Mouse (Mus musculus) pancreas, adult 10 weeks (tissue): ENCODE measurements around the gene Psmd11. TPM values are rescaled to one million over a fixed set of nuclear protein-coding genes. Genes with fewer than 3 reads are reported as not detected.

Experiments
- polyA plus RNA-seq: library from polyadenylated mRNA; stranded (reverse); fragments of 350-450 nt; fragmentation: Illumina TruSeq; extraction: RNeasy Lipid Tissue Mini Kit (QIAGEN cat#74804); gene quantifications from one replicate; pipeline ENCODE4 v1.2.3, GENCODE M21; 2015; ENCODE audit warnings: low read depth, low replicate concordance; ENCODE audit not compliant: insufficient read depth

Psmd11 gene
- polyA plus RNA-seq = 12.6 TPM

GRCm38 (mm10) chr11:80428381-80429008, at the start of gene Psmd11:
Psmd11 (plus strand) TSS chr11:80428615.

GRCm38 (mm10) chr11:80383019-80383625, 45.3 kb upstream of the Psmd11 start, which contains the start of gene Zfp207:
Zfp207 (plus strand) TSS chr11:80383279.

GRCm38 (mm10) chr11:80476222-80477189, 48.1 kb downstream of the Psmd11 start, which contains the start of gene Cdk5r1:
Cdk5r1 (plus strand) TSS chr11:80477023.

Other genes starting within 250 kb of the Psmd11 start
- 3.4 TPM for gene Rnf135, start 244.8 kb upstream of the Psmd11 start, polyA plus RNA-seq
- gene Rhot1, start 219.6 kb upstream of the Psmd11 start, polyA plus RNA-seq = 13.5 TPM
- gene Rhbdl3, start 127.7 kb upstream of the Psmd11 start, polyA plus RNA-seq = 1.5 TPM
- gene 5730455P16Rik, start 50.6 kb upstream of the Psmd11 start, polyA plus RNA-seq = 3.0 TPM
- gene Zfp207, start 45.3 kb upstream of the Psmd11 start, polyA plus RNA-seq = 24.9 TPM
- gene Cdk5r1, start 48.4 kb downstream of the Psmd11 start, polyA plus RNA-seq = not detected